Mouse (Mus musculus) stomach, postnatal 0 days (tissue): Measurements from ENCODE around the gene Platr17.
A peak's percentile ranks its signal among the peaks of the same experiment; 100 is the strongest.
"Not testable (repeated sequence)": the region's sequence is repeated elsewhere in the genome, so short reads cannot be mapped to it uniquely, and the experiment has no call there.

Experiments
- CTCF ChIP-seq: IDR thresholded peaks from 2 replicates; pipeline ENCODE4 v1.5.1; 2016; ENCODE audit warnings: antibody characterized with exemption, low read depth, mild to moderate bottlenecking, moderate library complexity
- EP300 ChIP-seq: optimal IDR thresholded peaks from 2 replicates; pipeline ENCODE3; 2016; ENCODE audit warnings: antibody characterized with exemption

- TF ChIP-seq CTCF, result peak; percentile 52
- TF ChIP-seq EP300, result not testable (repeated sequence)
Observed at GRCm38 (mm10) chr17:33875797-33876196, 29.1 kb upstream of the Platr17 start.
